Mouse (Mus musculus): Measurements from ENCODE around the gene Timm10.

DNA sequence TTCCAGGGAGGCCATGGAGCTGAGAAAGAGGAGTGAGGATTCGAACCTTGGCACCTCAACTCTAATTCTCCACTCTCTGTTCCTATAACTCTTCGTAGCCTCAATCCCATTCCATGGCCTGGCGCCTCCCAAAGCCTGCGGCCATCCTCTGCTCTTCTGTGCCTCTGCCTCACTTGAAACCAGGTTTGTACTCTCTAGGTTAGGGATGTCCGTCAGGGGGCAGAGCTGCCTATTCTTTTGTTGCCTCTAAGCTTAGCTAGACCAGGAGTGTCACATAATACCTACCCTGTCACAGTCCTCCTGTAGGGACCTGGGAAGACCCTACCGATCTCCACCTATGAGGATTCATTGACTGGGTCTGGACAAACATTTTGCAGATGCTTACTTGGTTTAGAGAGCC lies 14.1 kb upstream of the Timm10 start:
- TF ChIP-seq CTCF (IDR thresholded peaks at IDR 0.05; ENCODE audit: insufficient read depth, low read length) (no peak), POLR2A (IDR thresholded peaks at IDR 0.05; ENCODE audit: borderline replicate concordance, extremely low read depth, low read depth, low read length) (no peak)
